In the genomic region with DNA sequence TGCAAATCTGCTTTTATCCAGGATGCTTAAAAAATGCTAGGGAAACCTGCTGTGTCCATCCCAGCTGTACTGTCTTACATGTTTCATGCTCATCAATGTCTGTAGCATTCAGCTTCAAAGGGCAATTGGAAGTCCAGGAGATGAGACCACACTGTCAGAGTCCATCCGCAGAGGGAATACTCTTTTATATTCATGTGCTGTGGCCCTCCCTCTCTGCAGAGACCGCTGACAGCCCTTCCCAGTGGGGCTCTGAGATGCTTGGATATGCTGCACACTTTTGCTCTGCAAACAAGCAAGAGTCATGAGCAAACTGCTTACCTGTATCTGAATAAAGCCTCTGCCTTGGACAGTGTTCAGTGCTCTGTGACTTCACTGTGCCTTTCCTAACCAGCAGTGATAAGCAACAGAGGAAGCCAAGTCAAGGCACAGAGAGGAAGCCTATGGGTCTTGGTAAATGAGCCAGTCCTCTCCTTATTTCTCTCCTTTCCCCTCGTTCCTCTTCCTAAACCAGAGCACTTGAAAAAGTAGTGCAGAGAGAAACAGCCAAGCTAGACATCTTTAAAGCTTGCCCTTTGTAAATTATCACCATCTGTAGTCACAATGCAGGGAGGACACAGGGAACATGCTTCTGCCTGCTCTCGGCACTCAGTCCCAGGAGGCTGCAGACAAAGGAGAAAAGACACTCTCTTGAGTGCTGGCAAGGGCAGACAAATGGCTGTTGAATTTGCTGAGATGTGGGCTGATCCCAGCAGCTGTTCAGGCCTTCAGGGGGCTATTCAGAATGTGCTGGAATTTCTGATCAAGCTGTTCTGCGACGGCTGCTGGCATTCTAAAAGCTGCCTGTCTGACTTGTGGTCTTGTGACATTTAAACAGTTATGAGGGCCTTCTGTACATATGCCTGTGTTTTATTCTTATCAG, we compare ENCODE assay signal across 10 mouse cellular contexts.
DNase-seq lines count a peak whose midpoint lies in the region; ATAC-seq and TF ChIP-seq lines count a peak whose summit lies in the region.
"Had no signal": no experiment of that assay in that cellular context is flagged by ENCODE, and none has a peak within 500 bp of the region (broad histone marks: within the 10 kb centered on the region; RNA-seq: fewer than 3 reads in every experiment).

No protein-coding gene starts in this region.

- peaks cover 10% of the 10 kb centered on the region for H3K4me1 ChIP-seq in embryonic facial prominence, embryonic 10.5 days
- peaks cover 9% of the 10 kb centered on the region; the same call in 1 of the 2 replicates for H3K4me1 ChIP-seq in hindbrain, embryonic 15.5 days (replicated peaks)
- H3K4me1 ChIP-seq in midbrain, embryonic 15.5 days, result peaks cover 13% of the 10 kb centered on the region; the same call in 1 of the 2 replicates

- peak overlapping the region; percentile 48 for H3K27ac ChIP-seq in embryonic facial prominence, embryonic 10.5 days (replicated peaks)
- peak overlapping the region; percentile 31; the same call in 1 of the 2 replicates for H3K27ac ChIP-seq in hindbrain, embryonic 15.5 days (replicated peaks)
- H3K27ac ChIP-seq in midbrain, embryonic 15.5 days, result peak overlapping the region; percentile 20; the same call in 1 of the 2 replicates

- ATAC-seq in hindbrain, embryonic 15.5 days (ENCODE audit: low FRiP score, low read depth), result peak; percentile 77
- peak; percentile 82 for ATAC-seq in midbrain, embryonic 15.5 days (replicated peaks)

- 33% methylated on average over 6 of the region's 6 CpGs for WGBS in embryonic facial prominence, embryonic 10.5 days
- WGBS in hindbrain, embryonic 15.5 days, result 11% methylated on average over 6 of the region's 6 CpGs
- 11% methylated on average over 6 of the region's 6 CpGs for WGBS in midbrain, embryonic 15.5 days

- no peak overlapping the region for H3K4me2 ChIP-seq in hindbrain, embryonic 15.5 days
- no peak overlapping the region for H3K4me2 ChIP-seq in midbrain, embryonic 15.5 days

- TF ChIP-seq CTCF in brain, embryonic 14.5 days (IDR thresholded peaks at IDR 0.05; ENCODE audit: borderline replicate concordance, extremely low read depth, insufficient read depth, insufficient read length), result no peak

- no peak overlapping the region for H3K9ac ChIP-seq in hindbrain, embryonic 15.5 days
- no peak overlapping the region for H3K9ac ChIP-seq in midbrain, embryonic 15.5 days

- no peak for TF ChIP-seq POLR2A in brain, embryonic 14.5 days (IDR thresholded peaks at IDR 0.05; ENCODE audit: borderline replicate concordance, extremely low read depth, insufficient read depth, insufficient read length, poor library complexity, severe bottlenecking)

- H3K27me3 ChIP-seq in embryonic facial prominence, embryonic 10.5 days (replicated peaks; ENCODE audit: low read depth, poor library complexity, severe bottlenecking), result no peaks in the 10 kb centered on the region
- no peaks in the 10 kb centered on the region for H3K27me3 ChIP-seq in hindbrain, embryonic 15.5 days
- H3K27me3 ChIP-seq in midbrain, embryonic 15.5 days (replicated peaks), result no peaks in the 10 kb centered on the region

- H3K4me3 ChIP-seq in embryonic facial prominence, embryonic 10.5 days, result no peak overlapping the region
- H3K4me3 ChIP-seq in hindbrain, embryonic 15.5 days, result no peak overlapping the region
- no peak overlapping the region for H3K4me3 ChIP-seq in midbrain, embryonic 15.5 days

- H3K9me3 ChIP-seq in embryonic facial prominence, embryonic 10.5 days, result no peaks in the 10 kb centered on the region
- H3K9me3 ChIP-seq in hindbrain, embryonic 15.5 days, result no peaks in the 10 kb centered on the region
- H3K9me3 ChIP-seq in midbrain, embryonic 15.5 days, result no peaks in the 10 kb centered on the region

- DNase-seq in brain, embryonic 14.5 days (ENCODE audit: low read depth), result peak; percentile 78
- peak; percentile 16 for DNase-seq in embryonic facial prominence, embryonic 10.5 days (ENCODE audit: low spot score)
- DNase-seq in adrenal gland, adult 2 months, result no peak
- DNase-seq in thymus, postnatal 14 days, result no peak
- no peak for DNase-seq in cerebellum, postnatal 25 days
- DNase-seq in thymus, postnatal 4 days, result no peak
- DNase-seq: heart, postnatal 10 days; right cerebral cortex, postnatal 25 days had no signal

- no peaks in the 10 kb centered on the region for H3K36me3 ChIP-seq in embryonic facial prominence, embryonic 10.5 days (replicated peaks)
- no peaks in the 10 kb centered on the region for H3K36me3 ChIP-seq in hindbrain, embryonic 15.5 days
- H3K36me3 ChIP-seq in midbrain, embryonic 15.5 days (replicated peaks), result no peaks in the 10 kb centered on the region

Comparison
In these comparisons a context has a peak if more than half of its experiments do, and no peak if none do; other contexts are left out.
1. DNase-seq: peak in brain, embryonic 14.5 days (single experiment) and embryonic facial prominence, embryonic 10.5 days (single experiment); none in adrenal gland, adult 2 months (single experiment), thymus, postnatal 14 days (single experiment), cerebellum, postnatal 25 days (0 of 2) and thymus, postnatal 4 days (single experiment).
2. Peak in every context shown above with its lines, with median percentiles within 50 percentile points of each other: H3K27ac ChIP-seq.